In the genomic region with DNA sequence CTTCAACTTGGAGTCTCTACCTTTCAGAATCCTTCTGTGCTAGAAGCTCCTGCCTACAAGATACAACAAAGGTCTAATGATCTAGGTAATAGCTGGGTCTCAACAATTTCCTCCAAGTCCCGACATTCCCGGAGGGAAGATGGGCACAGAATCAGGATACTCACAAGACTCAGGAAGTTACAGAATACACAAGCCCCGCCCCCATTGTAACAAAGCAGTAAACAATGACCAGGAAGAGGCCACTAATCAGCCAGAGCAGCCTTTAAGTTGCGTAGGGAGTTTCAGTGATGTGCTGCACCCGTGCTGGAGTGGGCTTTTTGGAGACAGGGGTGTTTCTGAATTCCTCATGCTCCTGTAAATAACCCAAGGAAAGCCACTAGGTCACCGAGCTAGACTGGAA, we compare ENCODE assay signal across 23 mouse cellular contexts. TPM values are rescaled to one million over a fixed set of nuclear protein-coding genes. Genes with fewer than 3 reads are reported as not detected.
DNase-seq lines count a peak whose midpoint lies in the region; ATAC-seq and TF ChIP-seq lines count a peak whose summit lies in the region.
"Had no signal": no experiment of that assay in that cellular context is flagged by ENCODE, and none has a peak within 500 bp of the region (broad histone marks: within the 10 kb centered on the region; RNA-seq: fewer than 3 reads in every experiment).

No protein-coding gene starts in this region.

- peak; percentile 19 for DNase-seq in testis, postnatal 10 days (ENCODE audit: low spot score)
- DNase-seq in testis, postnatal 14 days (ENCODE audit: low spot score) = no peak
- DNase-seq in ES-E14 (ENCODE audit: low read depth, low spot score) (peak; percentile 22), ZHBTc4 (ENCODE audit: low read depth, low spot score) (peak; percentile 65)
- no peak for DNase-seq in embryonic facial prominence, embryonic 10.5 days (ENCODE audit: low spot score)
- no peak for DNase-seq in frontal cortex, postnatal 10 days (ENCODE audit: low spot score in 2 of 2)
- DNase-seq: adrenal gland, adult 2 months; adrenal gland, postnatal 10 days; adrenal gland, postnatal 25 days; cerebellum, adult 11 months; cerebellum, adult 18-20 months; cerebellum, adult 8-10 months; cerebellum, adult 9-11 months; cerebellum, postnatal 14 days had no signal

- 79% methylated on average over 6 of the region's 6 CpGs for WGBS in embryonic facial prominence, embryonic 10.5 days

- no peaks in the 10 kb centered on the region for H3K27me3 ChIP-seq in embryonic facial prominence, embryonic 10.5 days (replicated peaks; ENCODE audit: low read depth, poor library complexity, severe bottlenecking)
- H3K27me3 ChIP-seq: embryonic facial prominence, embryonic 13.5 days; embryonic facial prominence, embryonic 15.5 days; forebrain, embryonic 12.5 days had no signal

- H3K36me3 ChIP-seq in ES-E14 (ENCODE audit: control insufficient read depth, insufficient read depth, low read length, poor library complexity, severe bottlenecking) = no peaks in the 10 kb centered on the region
- H3K36me3 ChIP-seq in embryonic facial prominence, embryonic 10.5 days (replicated peaks) = no peaks in the 10 kb centered on the region
- H3K36me3 ChIP-seq: embryonic facial prominence, embryonic 13.5 days; embryonic facial prominence, embryonic 15.5 days; forebrain, embryonic 10.5 days; forebrain, embryonic 12.5 days had no signal

- no peak overlapping the region for H3K4me3 ChIP-seq in ES-E14 (ENCODE audit: insufficient read depth in 1 of 2, low read depth in 1 of 2, low read length in 2 of 2, poor library complexity in 1 of 2, severe bottlenecking in 1 of 2)
- H3K4me3 ChIP-seq in embryonic facial prominence, embryonic 10.5 days = no peak overlapping the region
- H3K4me3 ChIP-seq: embryonic facial prominence, embryonic 13.5 days; embryonic facial prominence, embryonic 15.5 days; erythroblast, embryonic 14.5 days; forebrain, embryonic 10.5 days; forebrain, embryonic 12.5 days had no signal

- peaks cover 2 to 7% of the 10 kb centered on the region in 2 experiments; a peak in 2 of 4 replicates for H3K4me1 ChIP-seq in ES-E14 (ENCODE audit: control insufficient read depth in 2 of 2, insufficient read depth in 2 of 2, low read length in 2 of 2, poor library complexity in 1 of 2)
- no peaks in the 10 kb centered on the region for H3K4me1 ChIP-seq in embryonic facial prominence, embryonic 10.5 days
- H3K4me1 ChIP-seq: embryonic facial prominence, embryonic 13.5 days; embryonic facial prominence, embryonic 15.5 days; forebrain, embryonic 10.5 days; forebrain, embryonic 12.5 days had no signal

- in situ Hi-C loops in ES-E14 (cut with MboI; ENCODE audit: low sequenced_read_pairs in 2 of 2, unreplicated experiment in 2 of 2) = no loop called here

- no peak for ATAC-seq in megakaryocyte progenitor cell, adult 5-6 weeks (replicated peaks; ENCODE audit: poor library complexity)
- ATAC-seq: forebrain, embryonic 14.5 days; forebrain, embryonic 16.5 days had no signal

- no peak overlapping the region for H3K27ac ChIP-seq in ES-E14 (ENCODE audit: insufficient read depth, low read depth, low read length, poor library complexity, severe bottlenecking)
- no peak overlapping the region for H3K27ac ChIP-seq in embryonic facial prominence, embryonic 10.5 days (replicated peaks)
- H3K27ac ChIP-seq: embryonic facial prominence, embryonic 13.5 days; embryonic facial prominence, embryonic 15.5 days; forebrain, embryonic 10.5 days; forebrain, embryonic 12.5 days had no signal

- H3K9ac ChIP-seq in ES-E14 (ENCODE audit: insufficient read depth, low read depth, low read length, poor library complexity, severe bottlenecking) = no peak overlapping the region
- H3K9ac ChIP-seq: embryonic facial prominence, embryonic 13.5 days; embryonic facial prominence, embryonic 15.5 days; forebrain, embryonic 12.5 days had no signal

- no peaks in the 10 kb centered on the region for H3K9me3 ChIP-seq in ES-E14 (ENCODE audit: control insufficient read depth, insufficient read depth, low read depth, low read length)
- H3K9me3 ChIP-seq in embryonic facial prominence, embryonic 10.5 days = no peaks in the 10 kb centered on the region
- H3K9me3 ChIP-seq: embryonic facial prominence, embryonic 13.5 days; embryonic facial prominence, embryonic 15.5 days; forebrain, embryonic 10.5 days; forebrain, embryonic 12.5 days had no signal

TF ChIP-seq in ES-E14, 5 proteins besides CTCF, POLR2A, EP300 and RAD21:
- no peak for TF ChIP-seq MAFK (IDR thresholded peaks at IDR 0.05; ENCODE audit: insufficient read depth, low read depth, low read length)
- TF ChIP-seq ZNF384 (IDR thresholded peaks at IDR 0.05; ENCODE audit: low read depth, low read length) = no peak
- no peak for TF ChIP-seq HCFC1 (IDR thresholded peaks at IDR 0.05; ENCODE audit: borderline replicate concordance, insufficient read depth, low read length)
- TF ChIP-seq ZC3H11A (IDR thresholded peaks at IDR 0.05; ENCODE audit: borderline replicate concordance, low read depth, low read length) = no peak
- no peak for TF ChIP-seq CHD2 (IDR thresholded peaks at IDR 0.05; ENCODE audit: low read depth, low read length)
TF ChIP-seq in ES-E14: peak in this region for 0.

RNA-seq across cellular contexts. Expression of a gene that starts 31.4 kb away (rescaled TPM):
- total RNA-seq in ES-E14 (2012; rRNA removed) = 0.32 and 0.62 TPM in 2 replicates
- polyA plus RNA-seq in embryonic facial prominence, embryonic 10.5 days (2016; fragmentation: Nextera tagmentation; extraction: Ambion mirVana) = 0.57 and 0.72 TPM in 2 replicates
- total RNA-seq in megakaryocyte progenitor cell, adult 5-6 weeks (2015) = not detected in 2 replicates
- total RNA-seq in megakaryocyte progenitor cell, adult 5-6 weeks (2017) = not detected in 2 replicates
- total RNA-seq: MEL had no signal

Comparison
In these comparisons a context has a peak if more than half of its experiments do, and no peak if none do; other contexts are left out.
1. DNase-seq: peak in testis, postnatal 10 days (single experiment), ES-E14 (single experiment) and ZHBTc4 (single experiment); none in testis, postnatal 14 days (single experiment), embryonic facial prominence, embryonic 10.5 days (single experiment) and frontal cortex, postnatal 10 days (0 of 2).